Mouse (Mus musculus): ENCODE results near the gene Nab2. TPM values are rescaled to one million over a fixed set of nuclear protein-coding genes. Genes with fewer than 3 reads are reported as not detected.

The Nab2 gene
- total and polyA plus RNA-seq, 2 experiments, result 8.9 to 16.6 TPM

GRCm38 (mm10) chr10:127676691-127677548, 8.6 kb upstream of the Nab2 start:
- DNase-seq (ENCODE audit: extremely low read depth, low read depth, low spot score), result peak; percentile 96
- WGBS, result 1% methylated on average over 68 of the region's 71 CpGs
- TF ChIP-seq POLR2A (IDR thresholded peaks at IDR 0.05; ENCODE audit: extremely low read depth, insufficient read depth, low read length), result no peak

GRCm38 (mm10) chr10:127675859-127676398, 7.6 kb upstream of the Nab2 start:
- Histone ChIP-seq H3K36me3 (ENCODE audit: control insufficient read depth, insufficient read depth, low read length) (no peaks in the 10 kb centered on the region), H3K79me2 (ENCODE audit: control insufficient read depth, insufficient read depth, low read length) (no peaks in the 10 kb centered on the region), H3K27ac (replicated peaks; ENCODE audit: insufficient read depth, low read depth, low read length) (no peak overlapping the region; the same call in 1 of the 2 replicates), H3K9ac (ENCODE audit: low read depth, low read length) (no peak overlapping the region; the same call in 1 of the 2 replicates), H3K27me3 (ENCODE audit: control insufficient read depth, insufficient read depth, low read length) (no peaks in the 10 kb centered on the region), H3K4me1 (ENCODE audit: control insufficient read depth, insufficient read depth, low read length) (peaks cover 7% of the 10 kb centered on the region), H3K4me3 (ENCODE audit: insufficient read depth, low read depth, low read length) (peak overlapping the region; percentile 68; the same call in 1 of the 2 replicates)
- 37% methylated on average over 5 of the region's 5 CpGs for WGBS
- peak; percentile 18 for DNase-seq (ENCODE audit: extremely low read depth, low read depth, low spot score)
- no peak for TF ChIP-seq CTCF (IDR thresholded peaks at IDR 0.05; ENCODE audit: low read depth, low read length)
- TF ChIP-seq POLR2A (IDR thresholded peaks at IDR 0.05; ENCODE audit: extremely low read depth, insufficient read depth, low read length), result no peak

More at GRCm38 (mm10) chr10:127676691-127677548, 8.6 kb upstream of the Nab2 start:
- Histone ChIP-seq H3K4me1 (ENCODE audit: control insufficient read depth, insufficient read depth, low read length) (peaks cover 7% of the 10 kb centered on the region), H3K9ac (ENCODE audit: low read depth, low read length) (peak overlapping the region; percentile 81), H3K27ac (replicated peaks; ENCODE audit: insufficient read depth, low read depth, low read length) (peak overlapping the region; percentile 46; the same call in 1 of the 2 replicates), H3K27me3 (ENCODE audit: control insufficient read depth, insufficient read depth, low read length) (no peaks in the 10 kb centered on the region), H3K4me3 (ENCODE audit: insufficient read depth, low read depth, low read length) (peak overlapping the region; percentile 84), H3K79me2 (ENCODE audit: control insufficient read depth, insufficient read depth, low read length) (no peaks in the 10 kb centered on the region), H3K36me3 (ENCODE audit: control insufficient read depth, insufficient read depth, low read length) (no peaks in the 10 kb centered on the region)

GRCm38 (mm10) chr10:127674794-127675522, 6.6 kb upstream of the Nab2 start:
- TF ChIP-seq CTCF (IDR thresholded peaks at IDR 0.05; ENCODE audit: low read depth, low read length) (peak; percentile 70), POLR2A (IDR thresholded peaks at IDR 0.05; ENCODE audit: extremely low read depth, insufficient read depth, low read length) (no peak)
- Histone ChIP-seq H3K27ac (replicated peaks; ENCODE audit: insufficient read depth, low read depth, low read length) (no peak overlapping the region; the same call in 1 of the 2 replicates), H3K9ac (ENCODE audit: low read depth, low read length) (no peak overlapping the region), H3K4me3 (ENCODE audit: insufficient read depth, low read depth, low read length) (0 out of 2 replicates have a peak overlapping the region, but pooled peaks have one; percentile 3), H3K79me2 (ENCODE audit: control insufficient read depth, insufficient read depth, low read length) (no peaks in the 10 kb centered on the region), H3K27me3 (ENCODE audit: control insufficient read depth, insufficient read depth, low read length) (no peaks in the 10 kb centered on the region), H3K36me3 (ENCODE audit: control insufficient read depth, insufficient read depth, low read length) (no peaks in the 10 kb centered on the region), H3K4me1 (ENCODE audit: control insufficient read depth, insufficient read depth, low read length) (peaks cover 7% of the 10 kb centered on the region)
- peak; percentile 94 for DNase-seq (ENCODE audit: extremely low read depth, low read depth, low spot score)
- WGBS, result 62% methylated on average over 8 of the region's 8 CpGs

GRCm38 (mm10) chr10:127674046-127674655, 5.8 kb upstream of the Nab2 start:
- H3K4me3 ChIP-seq (ENCODE audit: insufficient read depth, low read depth, low read length), result no peak overlapping the region

GRCm38 (mm10) chr10:127671276-127671675, 2.9 kb upstream of the Nab2 start:
- WGBS, result 49% methylated on average over 2 of the region's 2 CpGs

More at GRCm38 (mm10) chr10:127674046-127674655, 5.8 kb upstream of the Nab2 start:
- peaks cover 7% of the 10 kb centered on the region for H3K4me1 ChIP-seq (ENCODE audit: control insufficient read depth, insufficient read depth, low read length)
- TF ChIP-seq CTCF (IDR thresholded peaks at IDR 0.05; ENCODE audit: low read depth, low read length) (no peak), POLR2A (IDR thresholded peaks at IDR 0.05; ENCODE audit: extremely low read depth, insufficient read depth, low read length) (no peak)
- H3K9ac ChIP-seq (ENCODE audit: low read depth, low read length), result no peak overlapping the region
- H3K36me3 ChIP-seq (ENCODE audit: control insufficient read depth, insufficient read depth, low read length), result no peaks in the 10 kb centered on the region
- no peak overlapping the region for H3K27ac ChIP-seq (replicated peaks; ENCODE audit: insufficient read depth, low read depth, low read length)
- H3K27me3 ChIP-seq (ENCODE audit: control insufficient read depth, insufficient read depth, low read length), result no peaks in the 10 kb centered on the region
- no peaks in the 10 kb centered on the region for H3K79me2 ChIP-seq (ENCODE audit: control insufficient read depth, insufficient read depth, low read length)
- 93% methylated on average over 6 of the region's 6 CpGs for WGBS
- no peak for DNase-seq (ENCODE audit: extremely low read depth, low read depth, low spot score)

More at GRCm38 (mm10) chr10:127671276-127671675, 2.9 kb upstream of the Nab2 start:
- peak; percentile 26 for DNase-seq (ENCODE audit: extremely low read depth, low read depth, low spot score)
- no peak overlapping the region for H3K27ac ChIP-seq (replicated peaks; ENCODE audit: insufficient read depth, low read depth, low read length)
- no peak overlapping the region for H3K4me3 ChIP-seq (ENCODE audit: insufficient read depth, low read depth, low read length)
- H3K9ac ChIP-seq (ENCODE audit: low read depth, low read length), result no peak overlapping the region
- no peaks in the 10 kb centered on the region for H3K27me3 ChIP-seq (ENCODE audit: control insufficient read depth, insufficient read depth, low read length)
- peaks cover 2% of the 10 kb centered on the region; the same call in 1 of the 2 replicates for H3K4me1 ChIP-seq (ENCODE audit: control insufficient read depth, insufficient read depth, low read length)
- TF ChIP-seq POLR2A (IDR thresholded peaks at IDR 0.05; ENCODE audit: extremely low read depth, insufficient read depth, low read length) (no peak), CTCF (IDR thresholded peaks at IDR 0.05; ENCODE audit: low read depth, low read length) (peak; percentile 76)
- H3K36me3 ChIP-seq (ENCODE audit: control insufficient read depth, insufficient read depth, low read length), result no peaks in the 10 kb centered on the region
- H3K79me2 ChIP-seq (ENCODE audit: control insufficient read depth, insufficient read depth, low read length), result no peaks in the 10 kb centered on the region

All from liver, adult 2 months (tissue).